Mouse (Mus musculus) C2C12 (cell line): ENCODE results near the gene Il21r.

Experiments
- CTCF ChIP-seq: IDR thresholded peaks from one replicate; pipeline ENCODE4 v1.5.1; 2011; ENCODE audit not compliant: control insufficient read depth, insufficient read depth, insufficient read length
- MYOD1 ChIP-seq: IDR thresholded peaks from one replicate; pipeline ENCODE4 v1.6.1; 2011; ENCODE audit warnings: low read depth; ENCODE audit not compliant: control insufficient read depth, insufficient read length

DNA sequence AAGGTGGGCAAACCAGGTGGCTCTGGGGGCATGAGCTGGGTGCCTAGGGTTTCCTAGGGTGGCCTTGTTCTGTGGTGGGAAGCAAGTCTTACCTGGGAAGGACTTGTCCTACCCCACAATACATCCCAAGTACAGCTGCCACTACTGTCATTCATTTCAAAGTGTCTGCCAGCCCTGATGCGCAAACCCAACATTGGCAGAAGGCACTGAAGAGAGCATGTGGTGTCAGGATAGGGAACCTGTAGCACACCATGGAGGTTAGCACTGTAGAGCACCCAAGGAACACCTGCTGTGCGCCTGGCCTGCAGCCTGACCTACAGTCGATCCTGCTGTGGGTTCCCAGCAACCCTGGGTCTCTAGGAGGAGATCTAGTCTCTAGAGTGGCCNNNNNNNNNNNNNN is 27.8 kb downstream of the Il21r start:
- TF ChIP-seq MYOD1 (no peak), CTCF (no peak)
